Comparison of ENCODE assay signal across 8 mouse cellular contexts in the genomic region with DNA sequence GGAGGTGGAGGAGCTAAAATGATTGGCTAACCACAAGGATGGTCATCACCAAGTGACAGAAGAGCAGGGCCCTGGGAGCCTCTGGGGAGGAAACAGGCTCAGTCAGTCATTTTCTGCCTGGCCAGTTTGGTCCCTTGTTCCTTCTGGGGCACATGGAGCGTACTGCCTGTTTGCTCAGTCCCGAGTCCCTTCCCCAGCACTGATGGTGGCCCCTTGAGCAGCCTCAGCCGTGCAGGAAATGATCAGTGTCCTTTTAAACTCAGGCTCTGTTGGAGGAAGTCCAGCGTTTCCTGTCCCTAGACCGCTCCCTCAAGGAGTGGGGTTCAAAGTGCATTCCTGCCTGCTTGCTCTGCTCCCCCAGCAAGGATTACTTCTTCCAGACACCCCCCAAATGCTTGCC. TPM values are rescaled to one million over a fixed set of nuclear protein-coding genes. Genes with fewer than 3 reads are reported as not detected.
DNase-seq lines count a peak whose midpoint lies in the region; ATAC-seq and TF ChIP-seq lines count a peak whose summit lies in the region.
"Had no signal": no experiment of that assay in that cellular context is flagged by ENCODE, and none has a peak within 500 bp of the region (broad histone marks: within the 10 kb centered on the region; RNA-seq: fewer than 3 reads in every experiment).

No protein-coding gene starts in this region.

- no peaks in the 10 kb centered on the region for H3K9me3 ChIP-seq in embryonic facial prominence, embryonic 10.5 days
- H3K9me3 ChIP-seq in lung, embryonic 16.5 days (ENCODE audit: control insufficient read depth, low read length): no peaks in the 10 kb centered on the region

- no peak overlapping the region for H3K4me2 ChIP-seq in lung, embryonic 16.5 days (ENCODE audit: low read depth, low read length)

- TF ChIP-seq POLR2A in bone marrow macrophage, adult 2 months (IDR thresholded peaks at IDR 0.05; ENCODE audit: borderline replicate concordance, low read depth, low read length): no peak

- no peak for DNase-seq in embryonic facial prominence, embryonic 10.5 days (ENCODE audit: low spot score)
- DNase-seq in kidney, adult 11 months: peak; percentile 83
- DNase-seq in gastrocnemius, postnatal 4 days (ENCODE audit: low spot score in 2 of 2): no peak
- DNase-seq in retina, postnatal 1 day: no peak
- no peak for DNase-seq in frontal cortex, adult 2 months (ENCODE audit: extremely low spot score in 1 of 2, low spot score in 1 of 2)

- H3K27ac ChIP-seq in bone marrow macrophage, adult 2 months (ENCODE audit: insufficient read depth, low read depth, low read length): peak overlapping the region; percentile 57
- H3K27ac ChIP-seq in embryonic facial prominence, embryonic 10.5 days (replicated peaks): peak overlapping the region; percentile 2
- peak overlapping the region; percentile 2 for H3K27ac ChIP-seq in lung, embryonic 16.5 days (ENCODE audit: low read length)

- no peak overlapping the region for H3K4me3 ChIP-seq in bone marrow macrophage, adult 2 months (ENCODE audit: insufficient read depth, low read length)
- no peak overlapping the region for H3K4me3 ChIP-seq in embryonic facial prominence, embryonic 10.5 days
- no peak overlapping the region for H3K4me3 ChIP-seq in lung, embryonic 16.5 days (ENCODE audit: low read length)

- 53% methylated on average over 5 of the region's 5 CpGs for WGBS in embryonic facial prominence, embryonic 10.5 days
- 7% methylated on average over 5 of the region's 5 CpGs for WGBS in lung, embryonic 16.5 days

- no peak for TF ChIP-seq CTCF in bone marrow macrophage, adult 2 months (IDR thresholded peaks at IDR 0.05; ENCODE audit: low read depth, low read length)

- 0 out of 2 replicates have a peak overlapping the region, but pooled peaks have one; percentile 29 for H3K9ac ChIP-seq in lung, embryonic 16.5 days (ENCODE audit: low read length)

- peaks cover 29% of the 10 kb centered on the region for H3K27me3 ChIP-seq in embryonic facial prominence, embryonic 10.5 days (replicated peaks; ENCODE audit: low read depth, poor library complexity, severe bottlenecking)
- no peaks in the 10 kb centered on the region for H3K27me3 ChIP-seq in lung, embryonic 16.5 days (ENCODE audit: control insufficient read depth, insufficient read depth, low read depth, low read length)

- H3K36me3 ChIP-seq in embryonic facial prominence, embryonic 10.5 days (replicated peaks): no peaks in the 10 kb centered on the region
- no peaks in the 10 kb centered on the region for H3K36me3 ChIP-seq in lung, embryonic 16.5 days (ENCODE audit: control insufficient read depth, insufficient read depth, low read length)

- peak; percentile 82 for ATAC-seq in lung, embryonic 16.5 days (ENCODE audit: low read depth)

- peaks cover 34% of the 10 kb centered on the region for H3K4me1 ChIP-seq in bone marrow macrophage, adult 2 months (ENCODE audit: control insufficient read depth, insufficient read depth, low read length)
- peaks cover 40% of the 10 kb centered on the region for H3K4me1 ChIP-seq in embryonic facial prominence, embryonic 10.5 days
- H3K4me1 ChIP-seq in lung, embryonic 16.5 days (replicated peaks; ENCODE audit: control insufficient read depth, insufficient read depth, low read length): peaks cover 18% of the 10 kb centered on the region

RNA-seq across cellular contexts. Expression of gene Cx3cl1, which starts 6.7 kb away (rescaled TPM):
- 0.56 and 0.76 TPM in 2 replicates for polyA plus RNA-seq in bone marrow macrophage, adult 2 months (2012; ENCODE audit: insufficient read depth, insufficient read length, missing spikeins)
- polyA plus RNA-seq in embryonic facial prominence, embryonic 10.5 days (2016; fragmentation: Nextera tagmentation; extraction: Ambion mirVana): 4.5 and 5.5 TPM in 2 replicates
- 7.7 and 9.3 TPM in 2 replicates for polyA plus RNA-seq in lung, embryonic 16.5 days (2015; fragmentation: Nextera tagmentation; extraction: Ambion mirVana)
- 1 to 10 TPM; 2.1 to 2.3 TPM for total RNA-seq in gastrocnemius, postnatal 4 days (2021)
- polyA plus RNA-seq in frontal cortex, adult 2 months (2012; rRNA removed): 470 and 510 TPM in 2 replicates
- total RNA-seq: neutrophil, adult 5-6 weeks had no signal

RNA-seq across cellular contexts. Expression of gene Ccl17, which starts 31.8 kb away (rescaled TPM):
- not detected in 2 replicates for polyA plus RNA-seq in bone marrow macrophage, adult 2 months (2012; ENCODE audit: insufficient read depth, insufficient read length, missing spikeins)
- polyA plus RNA-seq in embryonic facial prominence, embryonic 10.5 days (2016; fragmentation: Nextera tagmentation; extraction: Ambion mirVana): not detected in 2 replicates
- polyA plus RNA-seq in lung, embryonic 16.5 days (2015; fragmentation: Nextera tagmentation; extraction: Ambion mirVana): 0.62 TPM in 1 of 2 replicates, not detected in the other
- total RNA-seq in gastrocnemius, postnatal 4 days (2021): not detected
- 2.2 and 3.1 TPM in 2 replicates for polyA plus RNA-seq in frontal cortex, adult 2 months (2012; rRNA removed)
- total RNA-seq: neutrophil, adult 5-6 weeks had no signal

RNA-seq across cellular contexts. Expression of gene Ccl22, which starts 33.1 kb away (rescaled TPM):
- polyA plus RNA-seq in bone marrow macrophage, adult 2 months (2012; ENCODE audit: insufficient read depth, insufficient read length, missing spikeins): 0.36 and 0.50 TPM in 2 replicates
- not detected in 2 replicates for polyA plus RNA-seq in embryonic facial prominence, embryonic 10.5 days (2016; fragmentation: Nextera tagmentation; extraction: Ambion mirVana)
- polyA plus RNA-seq in lung, embryonic 16.5 days (2015; fragmentation: Nextera tagmentation; extraction: Ambion mirVana): not detected in 2 replicates
- total RNA-seq in gastrocnemius, postnatal 4 days (2021): not detected
- 0.22 and 0.23 TPM in 2 replicates for polyA plus RNA-seq in frontal cortex, adult 2 months (2012; rRNA removed)
- total RNA-seq: neutrophil, adult 5-6 weeks had no signal

RNA-seq across cellular contexts. Expression of gene Coq9, which starts 59.6 kb away (rescaled TPM):
- 33.1 and 34.1 TPM in 2 replicates for polyA plus RNA-seq in bone marrow macrophage, adult 2 months (2012; ENCODE audit: insufficient read depth, insufficient read length, missing spikeins)
- polyA plus RNA-seq in embryonic facial prominence, embryonic 10.5 days (2016; fragmentation: Nextera tagmentation; extraction: Ambion mirVana): 48.1 and 49.6 TPM in 2 replicates
- 69.1 and 69.7 TPM in 2 replicates for polyA plus RNA-seq in lung, embryonic 16.5 days (2015; fragmentation: Nextera tagmentation; extraction: Ambion mirVana)
- total RNA-seq in gastrocnemius, postnatal 4 days (2021): 100 to 1,000 TPM; 179 to 186 TPM
- polyA plus RNA-seq in frontal cortex, adult 2 months (2012; rRNA removed): 94.0 and 109 TPM in 2 replicates

RNA-seq across cellular contexts. Expression of gene Ciapin1, which starts 59.7 kb away (rescaled TPM):
- polyA plus RNA-seq in bone marrow macrophage, adult 2 months (2012; ENCODE audit: insufficient read depth, insufficient read length, missing spikeins): 12.9 and 19.7 TPM in 2 replicates
- polyA plus RNA-seq in embryonic facial prominence, embryonic 10.5 days (2016; fragmentation: Nextera tagmentation; extraction: Ambion mirVana): 193 and 200 TPM in 2 replicates
- polyA plus RNA-seq in lung, embryonic 16.5 days (2015; fragmentation: Nextera tagmentation; extraction: Ambion mirVana): 91.2 and 91.9 TPM in 2 replicates
- total RNA-seq in gastrocnemius, postnatal 4 days (2021): 10 to 100 TPM; 39.0 to 41.3 TPM
- polyA plus RNA-seq in frontal cortex, adult 2 months (2012; rRNA removed): 40.5 and 44.8 TPM in 2 replicates

Comparison
In these comparisons a context has a peak if more than half of its experiments do, and no peak if none do; other contexts are left out.
1. H3K27ac ChIP-seq: peak in every context shown above with its lines; median percentile 57 in bone marrow macrophage, adult 2 months; 2 in embryonic facial prominence, embryonic 10.5 days; 2 in lung, embryonic 16.5 days.
2. RNA of gene Cx3cl1, which starts 6.7 kb away (polyA plus RNA-seq): 470 to 510 TPM in frontal cortex, adult 2 months; 7.7 to 9.3 TPM in lung, embryonic 16.5 days, 4.5 to 5.5 TPM in embryonic facial prominence, embryonic 10.5 days and 0.56 to 0.76 TPM in bone marrow macrophage, adult 2 months; every median in the first group is over 10 times any median in the second.